Mouse (Mus musculus): ENCODE measurements around the gene B2m.

- TF ChIP-seq GATA1 (IDR thresholded peaks at IDR 0.05; ENCODE audit: borderline replicate concordance, low read length) (no peak), CTCF (IDR thresholded peaks at IDR 0.05; ENCODE audit: low read depth, low read length) (no peak)
Observed at GRCm38 (mm10) chr2:122158362-122158802, 10.9 kb downstream of the B2m start.

Measured in G1E (cell line).